Mouse (Mus musculus) neutrophil, adult 59 days (primary cell): ENCODE data around the gene Vmn1r42. TPM values are rescaled to one million over a fixed set of nuclear protein-coding genes. Genes with fewer than 3 reads are reported as not detected.

ENCODE experiments used
- total RNA-seq, 2 experiments: library from RNA; stranded (reverse); gene quantifications; 1 replicate in 1 of 2; 2 replicates in 1 of 2; pipeline ENCODE4 v1.2.4; 2023

The Vmn1r42 gene
- total RNA-seq = not detected

DNA sequence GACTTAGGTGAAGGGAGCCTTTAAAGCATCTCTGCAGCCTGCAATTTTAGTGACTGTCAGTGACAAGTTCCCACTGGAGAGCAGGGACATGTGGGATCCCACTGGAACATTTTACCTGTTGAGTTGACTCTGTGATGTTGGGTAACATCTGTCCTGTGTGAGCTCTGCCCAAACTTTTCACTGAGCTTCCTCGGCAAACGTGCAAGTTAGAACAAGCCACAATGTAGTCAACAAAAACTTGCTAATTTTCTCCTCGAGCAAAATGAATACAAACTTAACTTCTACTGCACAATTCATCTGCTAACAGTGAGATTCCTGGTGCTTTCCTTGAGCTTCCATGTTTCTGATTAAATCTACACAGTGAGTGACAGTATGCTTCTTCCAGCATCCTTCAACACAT is at the start of gene Vmn1r42, which contains the start of gene Vmn1r43:
TSS of gene Vmn1r42 (minus strand) at position 101 of the 400 bp plus-strand sequence.
TSS of gene Vmn1r43 (minus strand) at position 101 of the 400 bp plus-strand sequence.

DNA sequence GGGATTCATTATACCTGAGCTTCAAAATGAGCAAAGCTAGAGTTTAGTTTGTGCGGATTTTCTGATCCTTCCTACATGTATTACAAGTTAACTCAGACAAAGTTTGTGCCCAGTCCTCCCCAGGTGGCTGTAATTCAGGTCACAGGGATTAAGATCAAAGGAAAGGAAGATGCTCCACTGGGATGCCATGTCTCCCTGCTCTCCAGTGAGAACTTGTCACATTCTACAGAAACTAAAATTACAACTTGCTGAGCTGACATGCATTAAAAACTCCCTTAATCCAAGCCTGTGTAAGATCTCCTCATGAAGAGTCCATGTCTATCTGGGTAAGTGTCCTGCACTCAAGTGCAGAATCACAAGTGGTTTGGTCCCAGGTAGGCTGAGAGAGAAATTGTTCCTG is 7.1 kb upstream of the Vmn1r42 start, which contains the start of gene Vmn1r44:
TSS of gene Vmn1r44 (plus strand) at position 301 of the 400 bp plus-strand sequence.

Other genes with a start within 250 kb of the Vmn1r42 start
- gene Txnrd3, start 232.4 kb downstream of the Vmn1r42 start, total RNA-seq = under 1 TPM; 0.73 to 0.87 TPM
- not detected for gene Vmn1r40, start 168.9 kb downstream of the Vmn1r42 start, total RNA-seq
- not detected for gene Vmn1r41, start 135.6 kb downstream of the Vmn1r42 start, total RNA-seq
- gene Vmn1r43, start within 50 bp of the Vmn1r42 start, total RNA-seq = not detected
- not detected for gene Vmn1r44, start 7.2 kb upstream of the Vmn1r42 start, total RNA-seq
- not detected for gene Vmn1r45, start 64.2 kb upstream of the Vmn1r42 start, total RNA-seq
- gene Vmn1r46, start 92.9 kb upstream of the Vmn1r42 start, total RNA-seq = not detected
- not detected for gene Vmn1r47, start 139.7 kb upstream of the Vmn1r42 start, total RNA-seq
- not detected for gene Vmn1r48, start 160.4 kb upstream of the Vmn1r42 start, total RNA-seq
- gene Vmn1r49, start 202.1 kb upstream of the Vmn1r42 start, total RNA-seq = not detected
- not detected for gene Vmn1r50, start 225.0 kb upstream of the Vmn1r42 start, total RNA-seq
- not detected for gene Vmn1r51, start 246.2 kb upstream of the Vmn1r42 start, total RNA-seq